Mouse (Mus musculus) lung, adult 2 months (tissue): Measurements from ENCODE around the gene Npw.

ENCODE experiments used
- CTCF ChIP-seq: fragments of 200-500 bp; IDR thresholded peaks from 2 replicates; pipeline ENCODE4 v1.5.1; 2011; ENCODE audit warnings: mild to moderate bottlenecking, low read length, control low read depth; ENCODE audit not compliant: insufficient read depth
- POLR2A ChIP-seq: fragments of 200-500 bp; IDR thresholded peaks from 2 replicates; pipeline ENCODE4 v1.6.1; 2011; ENCODE audit warnings: low read depth, mild to moderate bottlenecking, control low read depth, low read length, borderline replicate concordance; ENCODE audit errors: extremely low read depth

GRCm38 (mm10) chr17:24628646-24629045 is 29.6 kb downstream of the Npw start:
- TF ChIP-seq CTCF (peak; percentile 97), POLR2A (no peak)
